Comparison of ENCODE assay signal across 18 mouse cellular contexts in the genomic region with DNA sequence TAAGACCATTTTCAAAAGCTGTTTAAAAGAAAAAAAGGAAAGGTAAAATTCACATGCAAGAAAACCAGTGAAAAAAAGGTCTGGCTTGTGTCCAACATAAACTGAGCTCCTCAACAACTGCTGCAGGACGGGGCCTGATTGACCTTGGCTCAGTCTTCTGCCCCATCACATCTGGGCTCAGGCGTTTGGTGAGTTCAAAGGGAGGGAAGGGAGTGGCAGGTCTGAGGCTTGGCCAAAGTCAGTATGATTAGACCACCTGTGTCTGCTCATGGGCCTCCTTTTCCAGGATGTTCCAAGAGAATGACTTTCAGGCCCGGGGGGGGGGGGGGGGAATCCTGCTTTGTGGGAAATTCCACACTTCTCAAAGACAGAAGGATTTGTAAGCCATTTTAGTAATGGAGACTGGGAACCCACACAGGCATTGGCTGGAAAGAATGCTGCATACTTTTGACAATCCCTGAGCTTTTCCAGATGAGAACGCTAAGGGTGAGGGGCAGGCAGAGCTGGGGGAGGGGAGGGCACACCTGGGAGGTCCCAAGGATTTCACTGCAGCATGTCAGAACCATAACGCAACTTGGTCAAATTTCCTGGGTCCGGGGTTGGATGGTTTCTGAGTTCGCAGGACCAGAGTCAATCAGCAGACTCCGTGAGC. TPM values are rescaled to one million over a fixed set of nuclear protein-coding genes. Genes with fewer than 3 reads are reported as not detected.
DNase-seq lines count a peak whose midpoint lies in the region; ATAC-seq and TF ChIP-seq lines count a peak whose summit lies in the region.
"Had no signal": no experiment of that assay in that cellular context is flagged by ENCODE, and none has a peak within 500 bp of the region (broad histone marks: within the 10 kb centered on the region; RNA-seq: fewer than 3 reads in every experiment).

No protein-coding gene starts in this region.

- H3K9me3 ChIP-seq in heart, embryonic 11.5 days (replicated peaks; ENCODE audit: control insufficient read depth, low read length), result no peaks in the 10 kb centered on the region
- H3K9me3 ChIP-seq in stomach, embryonic 14.5 days (ENCODE audit: control insufficient read depth, low read depth, low read length), result no peaks in the 10 kb centered on the region
- H3K9me3 ChIP-seq in stomach, postnatal 0 days (ENCODE audit: control insufficient read depth, low read length), result no peaks in the 10 kb centered on the region
- H3K9me3 ChIP-seq in limb, embryonic 11.5 days (ENCODE audit: control insufficient read depth, low read length), result no peaks in the 10 kb centered on the region
- no peaks in the 10 kb centered on the region for H3K9me3 ChIP-seq in forebrain, embryonic 14.5 days (replicated peaks; ENCODE audit: control insufficient read depth, low read length)
- H3K9me3 ChIP-seq: embryonic facial prominence, embryonic 15.5 days; midbrain, embryonic 15.5 days had no signal

- H3K4me2 ChIP-seq in heart, embryonic 11.5 days, result no peak overlapping the region
- no peak overlapping the region for H3K4me2 ChIP-seq in stomach, embryonic 14.5 days (replicated peaks; ENCODE audit: low read depth, low read length)
- H3K4me2 ChIP-seq in stomach, postnatal 0 days (replicated peaks; ENCODE audit: low read depth), result no peak overlapping the region
- no peak overlapping the region for H3K4me2 ChIP-seq in limb, embryonic 11.5 days (ENCODE audit: low read depth, severe bottlenecking)
- H3K4me2 ChIP-seq in forebrain, embryonic 14.5 days (ENCODE audit: low read length), result no peak overlapping the region
- H3K4me2 ChIP-seq: embryonic facial prominence, embryonic 15.5 days; heart, embryonic 12.5 days; hindbrain, embryonic 14.5 days; midbrain, embryonic 15.5 days had no signal

- H3K9ac ChIP-seq in heart, embryonic 11.5 days (ENCODE audit: low read depth, low read length), result no peak overlapping the region
- H3K9ac ChIP-seq in stomach, embryonic 14.5 days (replicated peaks; ENCODE audit: low read depth, low read length), result no peak overlapping the region
- H3K9ac ChIP-seq in stomach, postnatal 0 days (ENCODE audit: low read length), result no peak overlapping the region
- H3K9ac ChIP-seq in limb, embryonic 11.5 days (ENCODE audit: low read length), result no peak overlapping the region
- H3K9ac ChIP-seq in heart, adult 2 months (ENCODE audit: low read depth, low read length), result no peak overlapping the region
- no peak overlapping the region for H3K9ac ChIP-seq in forebrain, embryonic 14.5 days (ENCODE audit: low read length)
- H3K9ac ChIP-seq: embryonic facial prominence, embryonic 15.5 days; heart, embryonic 12.5 days; hindbrain, embryonic 14.5 days; liver, embryonic 14.5 days; midbrain, embryonic 15.5 days had no signal

- no peak overlapping the region for H3K4me3 ChIP-seq in heart, embryonic 11.5 days (ENCODE audit: low read depth, low read length)
- H3K4me3 ChIP-seq in stomach, embryonic 14.5 days (ENCODE audit: low read depth, low read length), result no peak overlapping the region
- H3K4me3 ChIP-seq in stomach, postnatal 0 days (ENCODE audit: low read depth, low read length), result no peak overlapping the region
- H3K4me3 ChIP-seq in limb, embryonic 11.5 days (ENCODE audit: low read depth, low read length), result no peak overlapping the region
- H3K4me3 ChIP-seq in heart, adult 2 months, result no peak overlapping the region
- H3K4me3 ChIP-seq in forebrain, embryonic 14.5 days (ENCODE audit: low read depth, low read length), result no peak overlapping the region
- H3K4me3 ChIP-seq: embryonic facial prominence, embryonic 15.5 days; heart, embryonic 12.5 days; midbrain, embryonic 15.5 days had no signal

- H3K4me1 ChIP-seq in heart, embryonic 11.5 days (ENCODE audit: control insufficient read depth, insufficient read depth, low read length), result no peaks in the 10 kb centered on the region
- 0 out of 2 replicates have a peak, but pooled peaks cover 3% of the 10 kb centered on the region for H3K4me1 ChIP-seq in stomach, embryonic 14.5 days (ENCODE audit: control insufficient read depth, insufficient read depth, low read length)
- no peaks in the 10 kb centered on the region for H3K4me1 ChIP-seq in stomach, postnatal 0 days (replicated peaks; ENCODE audit: control insufficient read depth, insufficient read depth)
- H3K4me1 ChIP-seq in limb, embryonic 11.5 days (ENCODE audit: control insufficient read depth, insufficient read depth, low read length), result no peaks in the 10 kb centered on the region
- no peaks in the 10 kb centered on the region for H3K4me1 ChIP-seq in heart, adult 2 months (ENCODE audit: control insufficient read depth, insufficient read depth, low read length)
- no peaks in the 10 kb centered on the region for H3K4me1 ChIP-seq in forebrain, embryonic 14.5 days (ENCODE audit: control insufficient read depth, insufficient read depth, low read length)
- H3K4me1 ChIP-seq: midbrain, embryonic 15.5 days had no signal

- no peaks in the 10 kb centered on the region for H3K36me3 ChIP-seq in heart, embryonic 11.5 days (ENCODE audit: control insufficient read depth, insufficient read depth, low read length)
- no peaks in the 10 kb centered on the region for H3K36me3 ChIP-seq in stomach, embryonic 14.5 days (ENCODE audit: control insufficient read depth, insufficient read depth, low read length)
- no peaks in the 10 kb centered on the region for H3K36me3 ChIP-seq in stomach, postnatal 0 days (ENCODE audit: control insufficient read depth, insufficient read depth, low read length)
- H3K36me3 ChIP-seq in limb, embryonic 11.5 days (ENCODE audit: control insufficient read depth, insufficient read depth, low read length), result no peaks in the 10 kb centered on the region
- no peaks in the 10 kb centered on the region for H3K36me3 ChIP-seq in heart, adult 2 months (ENCODE audit: control insufficient read depth, insufficient read depth, low read length)
- no peaks in the 10 kb centered on the region for H3K36me3 ChIP-seq in forebrain, embryonic 14.5 days (ENCODE audit: control insufficient read depth, insufficient read depth, low read length)
- H3K36me3 ChIP-seq: embryonic facial prominence, embryonic 15.5 days; heart, embryonic 12.5 days; midbrain, embryonic 15.5 days had no signal

- DNase-seq in heart, adult 11 months, result peak; percentile 85
- no peak for DNase-seq in stomach, postnatal 0 days (ENCODE audit: low spot score)
- DNase-seq in limb, embryonic 11.5 days (ENCODE audit: low spot score), result peak; percentile 32
- DNase-seq in heart, adult 2 months, result no peak
- no peak for DNase-seq in forebrain, embryonic 14.5 days (ENCODE audit: low spot score)
- DNase-seq: cerebellum, adult 9-11 months; gastrocnemius, postnatal 36 days; kidney, adult 18-20 months; lung, postnatal 10 days; right cerebral cortex, postnatal 14 days; thymus, postnatal 14 days had no signal

- TF ChIP-seq EP300 in stomach, postnatal 0 days (optimal IDR thresholded peaks at IDR 0.05), result no peak
- no peak for TF ChIP-seq EP300 in heart, adult 2 months (IDR thresholded peaks at IDR 0.05; ENCODE audit: insufficient read depth, low read depth, low read length)

- no peak overlapping the region for H3K27ac ChIP-seq in heart, embryonic 11.5 days (ENCODE audit: low read depth, low read length)
- no peak overlapping the region for H3K27ac ChIP-seq in stomach, embryonic 14.5 days (ENCODE audit: low read length)
- no peak overlapping the region for H3K27ac ChIP-seq in stomach, postnatal 0 days (replicated peaks)
- no peak overlapping the region for H3K27ac ChIP-seq in limb, embryonic 11.5 days (replicated peaks; ENCODE audit: low read depth, low read length)
- no peak overlapping the region for H3K27ac ChIP-seq in heart, adult 2 months
- no peak overlapping the region for H3K27ac ChIP-seq in forebrain, embryonic 14.5 days (ENCODE audit: low read depth, low read length)
- H3K27ac ChIP-seq: embryonic facial prominence, embryonic 15.5 days; hindbrain, embryonic 14.5 days; liver, embryonic 14.5 days; midbrain, embryonic 15.5 days had no signal

- intact Hi-C loops in heart, adult 2 months (cut with DNase I), result no loop called here

- ATAC-seq in heart, embryonic 11.5 days (replicated peaks; ENCODE audit: insufficient number of reproducible peaks, low FRiP score, low TSS enrichment), result no peak
- peak; percentile 61; the same call in 1 of the 2 replicates for ATAC-seq in stomach, embryonic 14.5 days (ENCODE audit: insufficient number of reproducible peaks, insufficient read depth, low FRiP score, low read depth)
- ATAC-seq in stomach, postnatal 0 days (ENCODE audit: low FRiP score, low TSS enrichment), result no peak
- ATAC-seq in limb, embryonic 11.5 days (ENCODE audit: insufficient number of reproducible peaks, low FRiP score, low TSS enrichment, low read depth), result no peak
- ATAC-seq in forebrain, embryonic 14.5 days, result no peak
- ATAC-seq: midbrain, embryonic 15.5 days had no signal

- TF ChIP-seq CTCF in stomach, postnatal 0 days (IDR thresholded peaks at IDR 0.05; ENCODE audit: low read depth), result no peak
- TF ChIP-seq CTCF in heart, adult 2 months (IDR thresholded peaks at IDR 0.05), result no peak

- H3K79me2 ChIP-seq in heart, adult 2 months (replicated peaks; ENCODE audit: control insufficient read depth, insufficient read depth, low read length), result no peaks in the 10 kb centered on the region

- H3K27me3 ChIP-seq in heart, embryonic 11.5 days (ENCODE audit: control insufficient read depth, insufficient read depth, low read length), result no peaks in the 10 kb centered on the region
- H3K27me3 ChIP-seq in stomach, embryonic 14.5 days (ENCODE audit: control insufficient read depth, insufficient read depth, low read length), result no peaks in the 10 kb centered on the region
- H3K27me3 ChIP-seq in stomach, postnatal 0 days (ENCODE audit: control insufficient read depth, insufficient read depth, low read length), result no peaks in the 10 kb centered on the region
- H3K27me3 ChIP-seq in limb, embryonic 11.5 days (ENCODE audit: control insufficient read depth, insufficient read depth, low read length), result no peaks in the 10 kb centered on the region
- no peaks in the 10 kb centered on the region for H3K27me3 ChIP-seq in heart, adult 2 months (ENCODE audit: control insufficient read depth, insufficient read depth, low read length)
- no peaks in the 10 kb centered on the region for H3K27me3 ChIP-seq in forebrain, embryonic 14.5 days (replicated peaks; ENCODE audit: control insufficient read depth, insufficient read depth, low read length)
- H3K27me3 ChIP-seq: embryonic facial prominence, embryonic 15.5 days; heart, embryonic 12.5 days; midbrain, embryonic 15.5 days had no signal

- 50% methylated on average over 8 of the region's 8 CpGs for WGBS in heart, embryonic 11.5 days (ENCODE audit: insufficient replicate concordance)
- 35% methylated on average over 8 of the region's 8 CpGs for WGBS in stomach, embryonic 14.5 days
- WGBS in stomach, postnatal 0 days, result 48% methylated on average over 7 of the region's 8 CpGs
- 21% methylated on average over 8 of the region's 8 CpGs for WGBS in limb, embryonic 11.5 days
- WGBS in heart, adult 2 months, result 54% methylated on average over 8 of the region's 8 CpGs
- 74% methylated on average over 8 of the region's 8 CpGs for WGBS in forebrain, embryonic 14.5 days

- TF ChIP-seq POLR2A in heart, adult 2 months (IDR thresholded peaks at IDR 0.05; ENCODE audit: insufficient read depth, low read depth, low read length), result no peak

RNA-seq across cellular contexts. Expression of gene Dync1i2, which starts 30.8 kb away (rescaled TPM):
- 78.5 and 105 TPM in 2 replicates for polyA plus RNA-seq in heart, embryonic 11.5 days (2014; fragmentation: Nextera tagmentation; extraction: Ambion mirVana)
- 100 and 105 TPM in 2 replicates for polyA plus RNA-seq in stomach, embryonic 14.5 days (2014; fragmentation: Nextera tagmentation; extraction: Ambion mirVana)
- 55.5 and 59.2 TPM in 2 replicates for polyA plus RNA-seq in stomach, postnatal 0 days (2015; fragmentation: Nextera tagmentation; extraction: Ambion mirVana)
- polyA plus RNA-seq in limb, embryonic 11.5 days (2014; fragmentation: Nextera tagmentation; extraction: Ambion mirVana), result 128 and 140 TPM in 2 replicates
- total RNA-seq in heart, adult 2 months (2021), result 10 to 100 TPM; 56.2 to 58.7 TPM
- 19.9 and 35.8 TPM in 2 replicates for polyA plus RNA-seq in heart, adult 2 months (2012; rRNA removed)
- 195 and 222 TPM in 2 replicates for polyA plus RNA-seq in forebrain, embryonic 14.5 days (2014; fragmentation: Nextera tagmentation; extraction: Ambion mirVana)

Comparison
In these comparisons a context has a peak if more than half of its experiments do, and no peak if none do; other contexts are left out.
1. DNase-seq: peak in heart, adult 11 months (single experiment) and limb, embryonic 11.5 days (single experiment); none in stomach, postnatal 0 days (single experiment), heart, adult 2 months (0 of 2) and forebrain, embryonic 14.5 days (single experiment).